Mouse (Mus musculus) stomach, embryonic 14.5 days (tissue): ENCODE results near the gene Rab35. TPM values are rescaled to one million over a fixed set of nuclear protein-coding genes. Genes with fewer than 3 reads are reported as not detected.

Experiments used
- ATAC-seq: fragments of 200-750 bp; cut with Nextera tagmentation; 2 replicates; pipeline ENCODE4 v1.8.0; 2017; ENCODE audit warnings: low read depth, moderate TSS enrichment; ENCODE audit not compliant: insufficient number of reproducible peaks, insufficient read depth, low FRiP score
- H3K27ac ChIP-seq: fragments of 300-500 bp; sonication (generic); 2 replicates; pipeline ENCODE4 v1.5.1; 2014; ENCODE audit warnings: mild to moderate bottlenecking, low read length, moderate library complexity, mixed read lengths
- H3K27me3 ChIP-seq: fragments of 300-500 bp; sonication (generic); 2 replicates; pipeline ENCODE4 v1.6.1; 2014; ENCODE audit warnings: low read length, control low read depth, mixed read lengths; ENCODE audit not compliant: control insufficient read depth, insufficient read depth
- H3K36me3 ChIP-seq: fragments of 300-500 bp; sonication (generic); 2 replicates; pipeline ENCODE4 v1.6.1; 2014; ENCODE audit warnings: mild to moderate bottlenecking, control low read depth, low read length, moderate library complexity, mixed read lengths; ENCODE audit not compliant: control insufficient read depth, insufficient read depth
- H3K4me1 ChIP-seq: fragments of 300-500 bp; sonication (generic); 2 replicates; pipeline ENCODE4 v1.6.1; 2014; ENCODE audit warnings: low read length, control low read depth, mixed read lengths; ENCODE audit not compliant: control insufficient read depth, insufficient read depth
- H3K4me2 ChIP-seq: fragments of 300-500 bp; sonication (generic); replicated peaks from 2 replicates; pipeline ENCODE4 v1.6.1; 2014; ENCODE audit warnings: low read depth, low read length, control low read depth
- H3K4me3 ChIP-seq: fragments of 300-500 bp; sonication (generic); 2 replicates; pipeline ENCODE4 v1.5.1; 2014; ENCODE audit warnings: low read depth, low read length, control low read depth
- H3K9ac ChIP-seq: fragments of 300-500 bp; sonication (generic); replicated peaks from 2 replicates; pipeline ENCODE4 v1.6.1; 2014; ENCODE audit warnings: low read depth, mild to moderate bottlenecking, control low read depth, low read length, moderate library complexity, mixed read lengths
- H3K9me3 ChIP-seq: fragments of 300-500 bp; sonication (generic); 2 replicates; pipeline ENCODE4 v1.6.1; 2016; ENCODE audit warnings: low read depth, low read length, control low read depth; ENCODE audit not compliant: control insufficient read depth
- WGBS: fragments of 180-500 bp; shearing (Covaris S2); extraction: QIAGEN DNeasy Blood & Tissue Kit; methylation state at CpG from one replicate; pipeline ENCODE4 v1.1.7; 2014; 5-methylcytosine and 5-hydroxymethylcytosine counted together
- microRNA-seq: library from miRNA; unstranded; fragments of <30 nt; microRNA quantifications from one replicate; pipeline ENCODE4, GENCODE M21; 2016
- polyA plus RNA-seq: library from polyadenylated mRNA; unstranded; fragments of >200 nt; fragmentation: Nextera tagmentation; extraction: Ambion mirVana; gene quantifications from 2 replicates; pipeline ENCODE4 v1.2.1, GENCODE M21; 2014

Rab35 gene
- polyA plus RNA-seq, 1 experiment from 2014 or later: 12.7 TPM

DNA sequence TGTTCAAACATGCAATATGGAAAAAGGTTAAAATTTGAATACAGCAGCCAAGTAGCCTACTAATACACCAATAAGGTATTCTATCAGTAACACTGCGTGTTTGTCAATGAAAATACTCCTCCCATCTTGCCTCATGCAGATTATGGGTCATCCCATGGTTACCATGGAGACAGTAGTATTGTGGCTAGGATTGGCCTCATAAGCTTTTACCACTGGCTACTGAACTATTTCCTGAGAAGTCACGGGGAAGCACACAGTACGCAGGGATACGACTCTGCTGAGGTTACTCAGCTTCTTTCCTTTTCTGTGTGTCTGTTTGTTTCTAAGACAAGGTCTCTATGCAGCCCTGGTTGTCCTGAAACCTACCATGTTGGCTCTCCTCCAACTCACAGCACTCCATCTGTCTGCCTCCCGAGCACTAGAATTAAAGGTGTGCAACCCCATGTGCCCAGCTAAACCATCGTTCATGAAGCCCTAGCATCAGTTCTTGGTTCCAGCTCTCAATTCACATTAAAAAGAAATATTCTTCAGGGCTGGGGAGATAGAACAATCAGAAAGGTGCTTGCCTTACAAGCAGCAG is 63.6 kb downstream of the Rab35 start:
- H3K27me3 ChIP-seq: no peaks in the 10 kb centered on the region
- H3K27ac ChIP-seq: no peak overlapping the region
- no peak overlapping the region for H3K4me3 ChIP-seq
- H3K4me2 ChIP-seq: no peak overlapping the region
- H3K36me3 ChIP-seq: no peaks in the 10 kb centered on the region
- no peaks in the 10 kb centered on the region for H3K4me1 ChIP-seq
- 78% methylated on average over 6 of the region's 6 CpGs for WGBS
- ATAC-seq: no peak
- no peaks in the 10 kb centered on the region for H3K9me3 ChIP-seq
- H3K9ac ChIP-seq: no peak overlapping the region

DNA sequence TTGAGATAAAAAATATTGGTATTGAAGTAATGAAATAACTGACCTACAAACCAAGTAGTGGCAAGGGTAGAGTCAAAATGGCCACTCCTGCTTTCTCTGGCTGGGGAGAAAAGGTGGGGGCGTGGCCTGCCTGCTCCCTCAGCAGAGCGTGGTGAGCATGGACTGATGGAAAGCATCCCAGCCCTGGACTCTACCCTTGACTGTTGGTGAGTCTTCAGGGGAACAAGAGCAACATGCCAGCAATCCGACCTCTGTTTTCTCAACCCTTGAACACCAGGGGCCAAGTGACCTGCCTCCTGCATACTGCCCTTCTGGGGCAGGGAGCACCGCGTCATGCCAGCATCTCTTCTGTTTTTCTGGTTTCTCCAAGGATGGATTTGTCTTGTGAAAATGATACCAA is 65.1 kb downstream of the Rab35 start:
- H3K4me3 ChIP-seq: no peak overlapping the region
- 76% methylated on average over 5 of the region's 5 CpGs for WGBS
- no peaks in the 10 kb centered on the region for H3K27me3 ChIP-seq
- no peak overlapping the region for H3K27ac ChIP-seq
- H3K4me2 ChIP-seq: no peak overlapping the region
- no peak overlapping the region for H3K9ac ChIP-seq
- no peaks in the 10 kb centered on the region for H3K4me1 ChIP-seq
- no peaks in the 10 kb centered on the region for H3K9me3 ChIP-seq
- ATAC-seq: no peak
- H3K36me3 ChIP-seq: no peaks in the 10 kb centered on the region

Small RNA genes within 50 kb of the gene (microRNA-seq; reads per million reads assigned to microRNA genes)
- gene Mir7030: not detected

Other genes with a start within 250 kb of the Rab35 start
- gene Msi1, start 202.3 kb upstream of the Rab35 start, polyA plus RNA-seq: 15.7 and 17.2 TPM in 2 replicates
- gene Pla2g1b, start 165.6 kb upstream of the Rab35 start, polyA plus RNA-seq: 16.7 and 20.2 TPM in 2 replicates
- 20.9 and 23.5 TPM in 2 replicates for gene Sirt4, start 147.2 kb upstream of the Rab35 start, polyA plus RNA-seq
- 15.9 and 17.7 TPM in 2 replicates for gene Pxn, start 125.2 kb upstream of the Rab35 start, polyA plus RNA-seq
- gene Rplp0, start 72.4 kb upstream of the Rab35 start, polyA plus RNA-seq: 1,866 and 1,880 TPM in 2 replicates
- gene Gcn1l1, start 66.7 kb upstream of the Rab35 start, polyA plus RNA-seq: 42.3 TPM in 2 replicates
- gene Bicdl1, start 99.7 kb downstream of the Rab35 start, polyA plus RNA-seq: 10.4 and 11.6 TPM in 2 replicates
- gene Cit, start 213.4 kb downstream of the Rab35 start, polyA plus RNA-seq: 29.2 and 29.7 TPM in 2 replicates